Mouse (Mus musculus) telencephalon, adult 2 months (tissue): Measurements from ENCODE around the gene Slc25a44.
"Not testable (repeated sequence)": the region's sequence is repeated elsewhere in the genome, so short reads cannot be mapped to it uniquely, and the experiment has no call there.

Experiments
- DNase-seq: peaks from one replicate; pipeline ENCODE4 v3.0.0-alpha.2; 2011; ENCODE audit warnings: low read depth, low spot score

Slc25a44 gene

DNA sequence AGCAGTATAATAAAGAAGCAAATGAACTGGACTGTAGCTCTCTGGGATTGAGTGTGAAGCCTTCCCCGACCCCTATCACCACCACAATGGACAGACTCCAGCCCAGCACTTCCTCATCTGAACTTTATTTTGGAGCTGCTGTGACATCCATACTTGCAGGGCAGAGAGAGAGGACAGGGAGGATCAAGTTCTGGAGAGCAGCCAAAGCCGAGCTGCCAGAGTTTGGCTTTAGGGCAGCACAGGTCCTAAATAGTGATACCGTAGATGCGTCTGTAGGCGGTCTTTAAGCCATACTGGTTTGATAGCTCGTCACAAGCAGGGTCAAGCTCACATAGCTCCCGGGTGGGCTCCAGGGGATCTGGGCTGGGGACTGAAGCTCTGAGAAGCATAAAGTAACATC, 56.4 kb downstream of the Slc25a44 start:
- DNase-seq, result not testable (repeated sequence)

DNA sequence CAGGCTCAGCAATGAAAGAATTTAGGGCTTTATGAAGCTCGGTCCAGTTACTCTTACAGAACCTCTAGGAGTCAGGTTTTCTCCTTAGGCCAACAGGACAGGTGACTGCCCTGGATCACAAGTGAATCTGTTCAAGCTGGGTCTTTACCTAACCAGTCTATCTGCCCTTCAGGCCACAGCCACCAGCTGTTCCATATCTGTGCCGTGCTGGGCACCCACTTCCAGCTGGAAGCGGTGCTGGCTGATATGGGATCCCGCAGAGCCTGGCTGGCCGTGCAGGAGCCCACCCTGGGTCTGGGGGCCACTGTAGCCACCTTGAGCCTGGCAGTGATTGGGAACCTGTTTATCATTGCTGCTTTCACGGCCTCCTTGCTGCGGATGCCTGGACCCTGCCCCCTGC, 57.4 kb downstream of the Slc25a44 start:
- not testable (repeated sequence) for DNase-seq

DNA sequence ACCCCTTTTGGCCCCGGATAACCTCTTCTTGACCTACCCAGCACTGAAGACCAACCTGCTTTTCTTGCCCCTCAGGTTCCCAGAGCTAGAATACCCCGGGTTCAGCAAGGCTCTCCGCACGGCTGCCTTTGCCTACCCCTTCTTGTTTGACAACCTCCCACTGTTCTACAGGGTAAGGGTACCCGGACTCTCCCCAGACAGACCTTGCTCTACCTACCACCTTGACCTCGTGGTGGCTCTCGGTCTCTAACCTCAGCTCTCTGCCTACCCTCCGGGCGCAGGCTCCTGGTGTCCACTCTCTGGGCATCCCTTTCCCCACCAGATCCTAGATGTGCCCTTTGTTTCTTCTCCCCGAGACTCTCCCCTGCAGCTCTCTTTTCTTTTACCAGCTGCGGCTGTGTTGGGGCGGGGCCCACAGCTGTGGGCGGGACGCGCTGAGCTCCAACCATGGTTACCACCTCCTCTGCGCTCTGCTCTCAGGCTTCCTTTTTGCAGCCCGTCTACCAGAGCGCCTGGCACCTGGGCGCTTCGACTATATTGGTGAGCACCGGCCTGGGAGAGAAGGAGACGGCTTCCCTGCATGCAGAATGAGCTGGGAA, 58.0 kb downstream of the Slc25a44 start:
- DNase-seq, result not testable (repeated sequence)

DNA sequence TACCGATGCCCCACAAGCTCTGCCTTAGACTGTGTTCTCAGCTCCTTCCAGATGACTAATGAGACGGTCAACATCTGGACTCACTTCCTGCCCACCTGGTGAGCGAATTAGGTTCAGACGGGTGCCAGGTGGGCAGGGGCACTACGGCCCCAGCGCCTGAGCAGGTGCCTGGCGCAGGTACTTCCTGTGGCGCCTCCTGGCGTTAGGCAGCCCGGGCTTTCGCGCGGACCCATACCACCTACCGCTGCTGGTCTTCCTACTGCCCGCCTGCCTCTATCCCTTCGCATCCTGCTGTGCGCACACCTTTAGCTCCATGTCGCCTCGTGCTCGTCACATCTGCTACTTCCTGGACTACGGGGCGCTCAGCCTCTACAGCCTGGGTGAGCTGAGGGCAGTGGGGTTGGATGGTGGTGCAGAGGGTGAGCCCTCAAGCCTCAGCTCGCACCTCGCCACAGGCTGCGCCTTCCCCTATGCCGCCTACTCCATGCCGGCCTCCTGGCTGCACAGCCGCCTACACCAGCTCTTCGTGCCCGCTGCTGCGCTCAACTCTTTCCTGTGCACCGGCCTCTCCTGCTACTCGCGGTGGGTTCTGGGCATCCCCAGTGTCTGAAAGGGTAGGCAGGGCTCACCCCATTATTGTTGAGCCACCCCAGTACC, 59.1 kb downstream of the Slc25a44 start:
- no peak for DNase-seq

DNA sequence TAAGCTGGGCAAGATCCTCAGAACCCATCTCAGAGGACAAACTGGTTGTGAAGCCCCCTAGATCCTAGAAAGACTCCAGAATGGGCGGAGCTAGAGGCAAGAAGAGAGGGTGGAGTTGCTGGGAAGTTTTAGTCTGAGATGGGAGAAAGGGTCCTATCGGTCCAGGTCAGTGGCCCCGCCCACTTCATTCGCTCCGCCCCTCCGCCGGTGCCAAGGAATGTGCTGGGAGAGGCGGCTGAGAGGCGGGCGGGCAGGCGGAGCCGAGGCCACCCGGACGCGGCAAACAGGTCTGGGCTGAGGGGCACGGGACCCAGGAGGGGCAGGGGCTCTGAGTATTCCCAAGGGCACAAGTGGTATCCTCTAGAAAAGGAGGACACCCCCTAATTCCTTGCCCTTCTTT, 60.6 kb downstream of the Slc25a44 start, which contains the start of gene Paqr6:
TSS of gene Paqr6 (plus strand) at position 248 of the 400 bp plus-strand sequence.
- no peak for DNase-seq

DNA sequence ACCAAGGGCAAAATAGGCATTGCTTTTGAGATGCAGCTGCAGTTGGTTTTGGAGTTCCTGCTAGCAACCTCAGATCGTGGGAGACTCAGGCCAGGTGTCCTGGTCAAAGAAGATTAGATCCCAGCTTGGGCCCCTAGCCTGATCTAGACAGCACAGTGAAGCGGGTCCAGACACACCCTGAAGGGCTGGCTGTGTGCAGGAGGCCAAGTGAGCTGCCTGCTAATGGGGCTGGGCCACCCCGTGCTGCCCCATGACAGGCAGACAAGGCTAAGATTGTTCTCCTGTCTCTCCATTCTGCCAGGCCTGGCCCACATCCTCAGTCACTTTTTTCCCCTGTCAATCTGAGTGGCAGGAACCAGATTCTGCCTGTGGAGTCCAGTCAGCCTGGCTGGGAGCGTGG, 61.2 kb downstream of the Slc25a44 start:
- no peak for DNase-seq

DNA sequence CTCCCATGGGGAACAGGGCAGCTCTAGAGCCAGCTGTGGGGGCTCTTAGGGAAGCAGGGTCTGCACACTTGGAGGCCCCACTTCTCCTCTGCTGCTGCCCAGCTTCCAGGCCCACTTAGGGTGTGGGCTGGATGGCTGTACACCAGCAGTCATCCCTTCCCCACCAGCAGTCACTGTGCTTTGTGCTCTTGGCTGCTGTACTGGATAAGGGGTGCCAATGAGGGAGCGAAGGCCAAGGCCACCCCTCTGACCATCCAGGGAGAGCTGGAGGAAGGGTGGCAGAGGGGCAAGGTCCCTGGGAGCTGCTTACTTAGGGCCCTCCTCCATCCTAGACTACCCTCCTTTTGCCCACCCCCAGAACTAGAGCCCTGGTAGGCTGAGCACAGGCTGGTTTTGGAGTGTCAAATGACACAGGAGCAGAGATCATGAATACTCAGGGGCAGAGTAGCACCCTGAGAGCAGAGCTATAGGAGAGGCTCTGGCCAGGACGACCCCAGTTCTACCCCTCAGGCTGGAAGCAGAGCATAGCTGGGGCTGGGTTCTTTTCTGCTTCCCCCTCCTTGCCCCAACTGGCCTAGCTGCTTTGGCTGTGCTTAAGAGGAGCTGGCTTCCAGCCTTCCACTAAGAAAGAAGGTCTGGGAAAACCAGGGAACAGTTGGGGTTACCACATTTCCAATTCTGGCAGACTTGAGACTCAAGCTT, 63.2 kb downstream of the Slc25a44 start:
- DNase-seq, result no peak

DNA sequence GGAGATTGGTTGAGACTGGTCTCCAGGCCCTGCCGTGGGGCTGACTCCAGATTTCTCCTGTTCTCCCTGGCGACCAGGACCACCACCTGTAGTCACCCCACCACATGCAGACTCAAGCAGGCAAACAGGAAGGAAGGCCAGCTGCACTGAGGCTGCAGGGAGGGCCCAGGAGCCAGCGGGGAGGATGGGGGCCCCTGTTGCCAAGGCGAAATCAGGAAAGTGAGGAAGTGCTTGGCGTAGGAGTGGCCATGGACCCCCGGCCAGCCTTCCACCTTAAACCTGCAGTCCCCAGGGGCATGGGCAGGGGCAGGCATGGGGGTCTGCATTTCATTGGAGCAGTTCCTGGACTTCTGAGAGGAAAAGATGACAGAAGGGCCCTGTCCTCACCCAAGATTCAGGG, 63.8 kb downstream of the Slc25a44 start:
- DNase-seq, result no peak
